Mouse (Mus musculus) testis, adult 2 months (tissue): ENCODE results near the gene Ptp4a2.

Source experiments
- CTCF ChIP-seq: fragments of 200-500 bp; IDR thresholded peaks from 2 replicates; pipeline ENCODE4 v1.5.1; 2012; ENCODE audit warnings: low read depth, mild to moderate bottlenecking, inconsistent platforms, low read length, moderate library complexity; ENCODE audit not compliant: control insufficient read depth, insufficient read depth, insufficient replicate concordance
- POLR2A ChIP-seq: fragments of 200-500 bp; IDR thresholded peaks from 2 replicates; pipeline ENCODE4 v1.6.1; 2012; ENCODE audit warnings: low read depth, mild to moderate bottlenecking, inconsistent platforms, low read length, moderate library complexity; ENCODE audit not compliant: control insufficient read depth

- TF ChIP-seq CTCF = no peak
- TF ChIP-seq POLR2A = no peak
These were observed 45.7 kb upstream of the Ptp4a2 start for GRCm38 (mm10) chr4:129765351-129765750.
